Mouse (Mus musculus) heart, postnatal 0 days (tissue): ENCODE measurements at regions not wholly inside any gene's neighbourhood (a gene's known extent, or its start where the extent isn't known, plus 50 kb on each side); places are given as distances from the start of the nearest gene placed in this dataset.

Experiments used
- ATAC-seq: fragments of 200-750 bp; cut with Nextera tagmentation; 2 replicates; pipeline ENCODE4 v1.8.0; 2017; ENCODE audit warnings: low read depth, moderate number of reproducible peaks, moderate library complexity; ENCODE audit not compliant: insufficient read depth
- DNase-seq: peaks from one replicate; pipeline ENCODE4 v3.0.0-alpha.2; 2016; ENCODE audit warnings: low spot score
- H3K27ac ChIP-seq: fragments of 300-500 bp; sonication (generic); 2 replicates; pipeline ENCODE4 v1.5.1; 2014; ENCODE audit warnings: low read depth, mild to moderate bottlenecking
- H3K27me3 ChIP-seq: fragments of 300-500 bp; sonication (generic); 2 replicates; pipeline ENCODE4 v1.6.1; 2014; ENCODE audit warnings: low read length, mixed read lengths; ENCODE audit not compliant: control insufficient read depth, insufficient read depth
- H3K36me3 ChIP-seq: fragments of 300-500 bp; sonication (generic); replicated peaks from 2 replicates; pipeline ENCODE4 v1.6.1; 2014; ENCODE audit warnings: low read length, mixed read lengths; ENCODE audit not compliant: control insufficient read depth, insufficient read depth
- H3K4me1 ChIP-seq: fragments of 300-500 bp; sonication (generic); 2 replicates; pipeline ENCODE4 v1.6.1; 2014; ENCODE audit warnings: antibody characterized with exemption; ENCODE audit not compliant: control insufficient read depth, insufficient read depth
- H3K4me2 ChIP-seq: fragments of 300-500 bp; sonication (generic); 2 replicates; pipeline ENCODE4 v1.6.1; 2014; ENCODE audit warnings: low read depth, mild to moderate bottlenecking, low read length, moderate library complexity
- H3K4me3 ChIP-seq: fragments of 300-500 bp; sonication (generic); 2 replicates; pipeline ENCODE4 v1.5.1; 2014; ENCODE audit warnings: low read depth, low read length
- H3K9ac ChIP-seq: fragments of 300-500 bp; sonication (generic); replicated peaks from 2 replicates; pipeline ENCODE4 v1.6.1; 2014; ENCODE audit warnings: low read depth, low read length, mixed read lengths
- H3K9me3 ChIP-seq: fragments of 300-500 bp; sonication (generic); replicated peaks from 2 replicates; pipeline ENCODE4 v1.6.1; 2016; ENCODE audit warnings: low read length; ENCODE audit not compliant: control insufficient read depth
- CTCF ChIP-seq: IDR thresholded peaks from 2 replicates; pipeline ENCODE4 v1.5.1; 2016; ENCODE audit warnings: antibody characterized with exemption, control low read depth, low read depth
- EP300 ChIP-seq: IDR thresholded peaks from 2 replicates; pipeline ENCODE4 v1.6.1; 2016; ENCODE audit warnings: antibody characterized with exemption, low read depth
- WGBS: fragments of 180-500 bp; shearing (Covaris S2); extraction: QIAGEN DNeasy Blood & Tissue Kit; methylation state at CpG from one replicate; pipeline ENCODE4 v1.1.7; 2014; 5-methylcytosine and 5-hydroxymethylcytosine counted together

GRCm38 (mm10) chr3:121104571-121105407, 66.7 kb downstream of the Rwdd3 start:
- Histone ChIP-seq H3K27me3 (no peaks in the 10 kb centered on the region), H3K36me3 (no peaks in the 10 kb centered on the region), H3K4me2 (peak overlapping the region; percentile 50), H3K4me1 (no peaks in the 10 kb centered on the region), H3K9me3 (no peaks in the 10 kb centered on the region), H3K27ac (no peak overlapping the region), H3K9ac (no peak overlapping the region), H3K4me3 (peak overlapping the region; percentile 39)
- peak; percentile 67 for DNase-seq
- TF ChIP-seq EP300, result no peak
- peak; percentile 70 for TF ChIP-seq CTCF
- 27% methylated on average over 20 of the region's 20 CpGs for WGBS
- peak; percentile 80; the same call in 1 of the 2 replicates for ATAC-seq

GRCm38 (mm10) chr3:121102871-121103270, 68.6 kb downstream of the Rwdd3 start:
- no peaks in the 10 kb centered on the region for H3K27me3 ChIP-seq
- no peak for DNase-seq
- no peak overlapping the region for H3K4me2 ChIP-seq
- H3K4me3 ChIP-seq, result no peak overlapping the region
- H3K4me1 ChIP-seq, result no peaks in the 10 kb centered on the region
- H3K9ac ChIP-seq, result no peak overlapping the region
- no peaks in the 10 kb centered on the region for H3K36me3 ChIP-seq
- no peak overlapping the region for H3K27ac ChIP-seq
- no peaks in the 10 kb centered on the region for H3K9me3 ChIP-seq
- WGBS, result 70% methylated on average over 11 of the region's 11 CpGs
- ATAC-seq, result no peak
- TF ChIP-seq EP300 (no peak), CTCF (no peak)

DNA sequence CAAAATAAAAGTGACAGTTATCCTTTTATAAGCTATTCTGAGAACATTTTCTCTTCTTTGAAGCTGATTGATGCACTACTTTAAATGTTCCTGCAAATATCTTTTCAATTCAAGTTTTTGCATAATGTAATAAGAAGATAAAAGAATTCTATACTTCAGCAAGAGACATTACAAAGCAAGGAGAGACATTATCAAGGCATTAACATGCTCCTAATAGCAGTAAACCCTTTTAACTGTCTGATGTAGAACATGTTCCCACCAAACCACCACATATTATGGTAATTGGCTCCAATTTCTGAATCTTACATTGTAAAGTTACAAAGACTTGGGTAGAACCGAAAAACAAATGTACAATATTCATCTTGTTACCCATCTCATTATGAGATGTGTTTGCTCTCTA, 69.4 kb downstream of the Rwdd3 start:
- ATAC-seq (no peak), DNase-seq (no peak)
- Histone ChIP-seq H3K4me3 (no peak overlapping the region), H3K36me3 (no peaks in the 10 kb centered on the region), H3K4me1 (no peaks in the 10 kb centered on the region), H3K27ac (no peak overlapping the region), H3K9ac (no peak overlapping the region), H3K27me3 (no peaks in the 10 kb centered on the region), H3K9me3 (no peaks in the 10 kb centered on the region), H3K4me2 (no peak overlapping the region)
- WGBS, result 87% methylated on average over 1 of the region's 1 CpGs
- TF ChIP-seq EP300, result no peak
- no peak for TF ChIP-seq CTCF

GRCm38 (mm10) chr3:121100211-121100860, 71.2 kb downstream of the Rwdd3 start:
- H3K4me3 ChIP-seq, result no peak overlapping the region
- ATAC-seq (no peak), DNase-seq (no peak)
- no peak overlapping the region for H3K4me2 ChIP-seq
- H3K9me3 ChIP-seq, result no peaks in the 10 kb centered on the region
- WGBS, result 82% methylated on average over 8 of the region's 8 CpGs
- H3K9ac ChIP-seq, result no peak overlapping the region
- H3K27me3 ChIP-seq, result no peaks in the 10 kb centered on the region
- H3K4me1 ChIP-seq, result no peaks in the 10 kb centered on the region
- TF ChIP-seq CTCF (no peak), EP300 (no peak)
- H3K27ac ChIP-seq, result no peak overlapping the region
- H3K36me3 ChIP-seq, result no peaks in the 10 kb centered on the region

GRCm38 (mm10) chr3:121093509-121093908, 78.0 kb downstream of the Rwdd3 start:
- Histone ChIP-seq H3K27me3 (no peaks in the 10 kb centered on the region), H3K9ac (no peak overlapping the region), H3K9me3 (no peaks in the 10 kb centered on the region), H3K4me3 (no peak overlapping the region), H3K4me1 (no peaks in the 10 kb centered on the region), H3K36me3 (no peaks in the 10 kb centered on the region), H3K27ac (no peak overlapping the region), H3K4me2 (no peak overlapping the region)
- TF ChIP-seq CTCF, result peak; percentile 41
- TF ChIP-seq EP300, result no peak
- 25% methylated on average over 6 of the region's 6 CpGs for WGBS
- DNase-seq (peak; percentile 30), ATAC-seq (no peak)
